Mouse (Mus musculus): ENCODE measurements at regions not wholly inside any gene's neighbourhood (a gene's known extent, or its start where the extent isn't known, plus 50 kb on each side); places are given as distances from the start of the nearest gene placed in this dataset.

DNA sequence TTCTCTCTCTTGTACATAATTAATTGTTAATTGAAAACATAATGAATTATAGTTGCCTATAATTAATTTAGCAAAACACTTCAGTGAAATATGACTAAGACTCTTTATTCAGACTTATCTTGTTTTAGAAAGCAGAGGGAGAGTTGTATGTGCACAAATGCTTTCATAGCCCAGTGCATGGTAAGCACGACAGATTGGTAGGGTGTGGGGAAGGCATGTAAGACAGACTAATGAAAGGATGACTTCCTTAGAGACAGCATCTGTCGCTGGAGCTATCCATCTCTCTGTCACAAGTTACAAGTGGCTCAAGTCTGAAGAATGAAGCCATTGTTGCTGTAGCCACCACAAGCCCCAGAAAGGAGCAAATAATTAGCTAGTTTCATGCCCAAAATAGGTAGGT is 376.9 kb downstream of the 4930474N05Rik start:
- TF ChIP-seq CTCF (IDR thresholded peaks at IDR 0.05; ENCODE audit: insufficient read depth, low read depth, low read length) (no peak), POLR2A (IDR thresholded peaks at IDR 0.05; ENCODE audit: insufficient read depth, low read depth, low read length) (no peak)
